Mouse (Mus musculus) right cerebral cortex, postnatal 14 days (tissue): ENCODE results near the gene Hist4h4.

Source experiments
- DNase-seq: peaks from one replicate; pipeline ENCODE4 v3.0.0; 2022

Gene Hist4h4

GRCm38 (mm10) chr6:136781377-136781986 is 22.7 kb downstream of the Hist4h4 start, which contains the start of gene Gucy2c:
Gucy2c (minus strand) TSS chr6:136781765.
- DNase-seq, result no peak

DNA sequence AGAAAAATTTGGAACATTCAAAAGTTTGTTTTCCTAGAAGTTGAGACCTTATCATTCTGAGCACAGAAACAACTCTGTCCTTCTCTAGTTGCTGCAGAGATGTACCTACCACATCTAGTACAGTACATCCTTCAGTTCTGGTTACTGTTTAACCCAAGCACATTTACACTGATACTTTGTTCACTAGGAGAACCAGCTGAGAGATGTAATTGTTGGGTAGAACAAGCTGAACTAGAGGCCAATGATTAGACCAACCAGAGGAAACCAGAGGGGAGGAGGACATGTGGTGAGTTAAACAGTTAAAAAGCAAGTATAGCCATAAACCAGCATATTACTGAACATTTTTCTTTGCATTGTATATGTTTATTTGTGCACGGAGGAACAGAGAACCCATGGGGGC is 27.8 kb downstream of the Hist4h4 start:
- no peak for DNase-seq

GRCm38 (mm10) chr6:136769859-136770258 is 34.4 kb downstream of the Hist4h4 start:
- no peak for DNase-seq

GRCm38 (mm10) chr6:136769143-136769542 is 35.1 kb downstream of the Hist4h4 start:
- no peak for DNase-seq

DNA sequence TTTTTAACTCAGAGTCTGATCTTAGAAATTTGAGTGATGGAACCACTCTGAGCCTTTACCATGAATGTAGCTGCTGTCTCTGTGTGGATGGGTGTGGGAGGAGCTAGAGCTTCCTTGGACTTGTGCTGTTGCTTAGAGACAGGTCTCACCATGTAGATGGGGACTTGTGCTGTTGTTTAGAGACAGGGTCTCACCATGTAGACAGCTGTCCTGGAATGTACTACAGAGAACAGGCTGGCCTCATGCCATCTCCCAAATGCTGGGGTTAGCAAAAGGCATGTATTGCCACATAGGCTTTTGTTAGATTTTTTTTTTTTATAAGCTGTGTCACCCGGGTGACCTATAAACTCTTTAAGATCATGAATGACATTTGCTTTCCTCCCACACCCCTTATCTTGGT is 40.3 kb downstream of the Hist4h4 start:
- DNase-seq, result no peak
